Mouse (Mus musculus): ENCODE results near the gene Tulp4.
"Not testable (repeated sequence)": the region's sequence is repeated elsewhere in the genome, so short reads cannot be mapped to it uniquely, and the experiment has no call there.

The Tulp4 gene

DNA sequence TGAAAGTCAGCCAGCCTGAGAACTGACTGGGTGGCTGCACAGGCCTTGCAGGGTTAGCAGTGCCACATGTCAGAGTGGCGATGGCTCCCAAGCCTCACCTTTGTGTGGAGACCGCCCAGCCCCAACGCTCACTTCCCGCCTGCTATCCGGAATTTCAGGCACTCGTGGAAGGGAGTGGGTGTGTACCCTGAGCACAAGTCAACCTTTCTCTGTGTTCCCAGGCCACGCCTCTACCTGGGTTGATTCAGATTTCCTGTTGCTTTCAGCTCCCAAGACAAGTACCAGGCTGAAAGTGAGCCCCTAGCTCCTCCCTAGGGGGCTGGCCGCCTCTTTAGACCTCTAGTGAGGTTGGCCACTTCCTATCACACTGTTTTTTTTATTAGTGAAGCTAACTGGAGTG, 173.0 kb downstream of the Tulp4 start:
- DNase-seq (ENCODE audit: low spot score in 2 of 2), result not testable (repeated sequence)

- peak in 1 of 2 experiments; percentile 26 for DNase-seq (ENCODE audit: low spot score in 2 of 2)
These were observed 173.5 kb downstream of the Tulp4 start for GRCm38 (mm10) chr17:6279772-6280171.

DNA sequence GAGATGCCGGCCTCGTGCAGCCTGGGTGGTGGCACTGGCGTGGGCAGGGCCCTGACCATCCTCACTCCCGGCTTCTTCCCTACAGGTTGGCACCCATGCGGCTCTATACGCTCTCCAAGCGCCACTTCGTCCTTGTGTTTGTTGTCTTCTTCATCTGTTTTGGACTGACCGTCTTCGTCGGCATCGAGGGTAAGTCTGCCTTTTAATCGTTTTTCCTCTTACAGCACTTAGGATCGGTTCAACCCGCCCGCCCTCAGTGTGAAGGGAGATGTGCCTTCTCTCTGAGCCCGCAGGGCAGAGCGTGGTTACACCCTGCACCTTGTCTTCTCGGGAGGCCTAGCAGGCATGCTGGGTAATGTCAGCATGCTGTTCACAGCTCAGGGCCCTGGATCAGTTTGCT, 174.3 kb downstream of the Tulp4 start:
- not testable (repeated sequence) for DNase-seq (ENCODE audit: low spot score in 2 of 2)

GRCm38 (mm10) chr17:6283137-6283536, 176.9 kb downstream of the Tulp4 start:
- DNase-seq (ENCODE audit: low spot score in 2 of 2), result not testable (repeated sequence)

- not testable (repeated sequence) for DNase-seq (ENCODE audit: low spot score in 2 of 2)
These were observed 179.9 kb downstream of the Tulp4 start for GRCm38 (mm10) chr17:6286169-6286568.

GRCm38 (mm10) chr17:6289045-6289444, 182.8 kb downstream of the Tulp4 start:
- not testable (repeated sequence) for DNase-seq (ENCODE audit: low spot score in 2 of 2)

DNA sequence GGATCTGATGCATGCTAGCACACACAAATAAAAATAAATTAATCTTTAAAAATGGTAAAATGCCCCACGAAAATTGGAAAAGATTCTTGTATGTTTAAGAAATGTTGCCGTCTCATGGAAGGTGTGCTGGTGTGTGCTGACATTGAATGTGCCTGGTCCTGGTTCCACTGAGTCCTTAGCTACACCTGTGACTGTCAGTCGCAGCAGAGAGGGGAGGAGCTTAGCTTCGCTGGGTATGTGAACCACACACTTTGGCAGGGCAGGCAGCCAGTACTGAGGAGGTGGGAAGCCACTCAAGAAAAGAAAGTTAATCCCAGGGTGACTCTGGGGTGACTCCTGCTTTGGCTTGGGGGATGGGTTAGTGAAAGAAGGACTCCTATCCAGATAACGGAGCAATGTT, 187.6 kb downstream of the Tulp4 start:
- DNase-seq (ENCODE audit: low spot score in 2 of 2), result not testable (repeated sequence)

GRCm38 (mm10) chr17:6297060-6297795, 191.0 kb downstream of the Tulp4 start:
- not testable (repeated sequence) for DNase-seq (ENCODE audit: low spot score in 2 of 2)

- not testable (repeated sequence) for DNase-seq (ENCODE audit: low spot score in 2 of 2)
These were observed 194.1 kb downstream of the Tulp4 start for GRCm38 (mm10) chr17:6300190-6300863.

Measured in right cerebral cortex, adult 2 months (tissue).